Mouse (Mus musculus) cortical plate, adult 2 months (tissue): Measurements from ENCODE around the gene Cpeb1. TPM values are rescaled to one million over a fixed set of nuclear protein-coding genes. Genes with fewer than 3 reads are reported as not detected.
A peak's percentile ranks its signal among the peaks of the same experiment; 100 is the strongest.

Experiments
- H3K27ac ChIP-seq: fragments of 200-500 bp; 2 replicates; pipeline ENCODE4 v1.5.1; 2012; ENCODE audit warnings: low read length, control low read depth, inconsistent platforms; ENCODE audit not compliant: insufficient read depth
- H3K4me1 ChIP-seq: fragments of 200-500 bp; 2 replicates; pipeline ENCODE4 v1.6.1; 2011; ENCODE audit warnings: low read length; ENCODE audit not compliant: control insufficient read depth, insufficient read depth
- H3K4me3 ChIP-seq: fragments of 200-500 bp; 2 replicates; pipeline ENCODE4 v1.5.1; 2011; ENCODE audit warnings: mild to moderate bottlenecking, low read length, control low read depth; ENCODE audit not compliant: insufficient read depth
- CTCF ChIP-seq: fragments of 200-500 bp; IDR thresholded peaks from 2 replicates; pipeline ENCODE4 v1.5.1; 2011; ENCODE audit warnings: mild to moderate bottlenecking, control low read depth, low read length; ENCODE audit not compliant: insufficient read depth; ENCODE audit errors: extremely low read depth
- POLR2A ChIP-seq: fragments of 200-500 bp; IDR thresholded peaks from 2 replicates; pipeline ENCODE4 v1.6.1; 2011; ENCODE audit warnings: mild to moderate bottlenecking, low read length, control low read depth; ENCODE audit not compliant: insufficient read depth; ENCODE audit errors: extremely low read depth
- polyA plus RNA-seq: library from polyadenylated mRNA; depleted of rRNA; stranded (reverse); fragments of >200 nt; gene quantifications from 2 replicates; pipeline ENCODE4 v1.2.3, GENCODE M21; 2012

Cpeb1 gene
- polyA plus RNA-seq, 1 experiment: 128 TPM

DNA sequence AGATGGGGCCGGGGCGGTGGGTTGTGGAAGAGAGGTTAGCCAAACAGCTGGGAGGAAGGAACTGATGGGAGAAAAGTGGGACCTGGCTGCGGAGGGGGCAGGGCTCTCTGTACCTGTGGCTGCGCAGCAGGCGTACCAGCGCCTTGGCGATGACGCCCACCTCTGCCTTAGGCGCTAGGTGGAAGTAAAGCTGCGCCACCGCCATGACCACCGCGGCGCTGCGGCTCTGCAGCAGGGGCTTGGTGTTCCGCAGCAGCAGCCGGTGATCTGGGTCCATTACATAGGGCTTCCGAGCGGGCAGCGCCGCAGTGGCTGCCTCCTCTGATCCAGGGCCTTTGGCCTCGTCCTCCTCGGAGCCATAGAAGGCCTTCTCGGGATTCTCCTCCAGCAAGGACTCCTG is 21.6 kb upstream of the Cpeb1 start:
- TF ChIP-seq CTCF (no peak), POLR2A (no peak)
- no peak overlapping the region for H3K4me3 ChIP-seq
- H3K27ac ChIP-seq: no peak overlapping the region
- no peaks in the 10 kb centered on the region for H3K4me1 ChIP-seq

DNA sequence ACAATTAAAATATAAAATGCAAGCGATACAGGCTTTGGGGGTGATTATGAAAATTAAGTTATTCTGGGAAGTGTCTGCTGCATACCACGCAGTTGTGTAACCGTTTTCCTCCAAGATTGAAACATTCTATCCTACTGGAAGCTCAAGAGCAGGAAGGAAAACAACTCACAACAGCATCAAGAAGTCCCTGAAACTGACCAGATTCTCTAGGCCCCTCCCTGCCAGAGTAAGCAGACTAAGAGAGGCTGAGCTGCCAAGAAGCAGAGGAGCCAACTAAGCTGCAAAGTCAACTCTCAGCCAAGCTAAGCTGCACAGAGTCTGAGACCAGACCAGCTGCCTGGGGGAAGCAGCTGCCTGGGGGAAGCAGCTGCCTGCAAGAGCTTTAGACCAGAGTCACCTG is 20.0 kb upstream of the Cpeb1 start:
- H3K27ac ChIP-seq: no peak overlapping the region
- H3K4me3 ChIP-seq: no peak overlapping the region
- H3K4me1 ChIP-seq: no peaks in the 10 kb centered on the region
- TF ChIP-seq CTCF: no peak
- no peak for TF ChIP-seq POLR2A

DNA sequence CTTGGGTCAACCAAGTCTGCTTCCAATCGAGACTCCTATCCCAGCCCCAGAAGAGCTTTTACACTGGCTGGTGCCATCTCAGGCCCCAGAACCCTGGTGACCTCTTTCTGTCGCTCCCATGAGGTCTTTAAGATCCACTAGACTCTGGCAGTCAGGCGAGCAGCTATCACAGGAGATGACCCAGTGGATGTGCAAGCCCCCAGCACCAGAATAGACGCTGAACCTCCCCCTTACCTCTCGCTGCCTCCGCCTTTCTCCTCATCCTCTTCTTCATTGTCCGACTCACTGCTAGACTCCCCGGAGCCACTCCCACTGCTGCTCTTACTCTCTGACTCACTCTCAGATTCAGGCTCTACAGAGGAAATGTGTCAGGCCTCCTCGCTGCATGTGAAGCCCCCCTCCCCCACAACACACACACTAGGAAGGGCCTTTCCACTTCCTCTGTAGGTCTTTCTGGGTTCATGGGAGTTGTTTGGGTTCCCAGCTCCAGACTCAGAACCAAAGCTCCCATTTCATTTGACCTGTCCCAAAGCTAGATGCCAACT is 9.7 kb upstream of the Cpeb1 start:
- Histone ChIP-seq H3K4me1 (peaks cover 3% of the 10 kb centered on the region), H3K4me3 (no peak overlapping the region), H3K27ac (no peak overlapping the region)
- TF ChIP-seq POLR2A (no peak), CTCF (no peak)

DNA sequence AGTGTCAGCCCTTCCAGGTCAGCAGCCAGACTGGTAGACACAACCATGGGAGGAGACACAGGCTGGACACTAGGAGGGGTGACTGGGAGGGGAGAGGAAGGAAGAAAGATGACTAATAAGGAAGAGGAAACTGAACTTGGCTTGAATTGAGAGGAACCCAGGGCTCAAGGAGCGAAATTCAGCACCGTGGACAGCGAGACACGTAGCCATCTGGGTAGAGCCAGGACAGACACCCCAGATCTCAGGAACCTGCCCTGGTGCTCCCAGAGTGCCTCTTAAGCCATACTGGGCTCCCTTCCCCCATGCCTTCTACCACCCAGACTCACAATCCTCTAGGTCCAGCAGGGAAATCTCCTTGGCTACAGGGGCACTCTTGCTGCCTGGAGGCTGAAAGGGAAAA is 8.9 kb upstream of the Cpeb1 start:
- no peak overlapping the region for H3K27ac ChIP-seq
- no peak for TF ChIP-seq POLR2A
- TF ChIP-seq CTCF: no peak
- H3K4me1 ChIP-seq: peaks cover 3% of the 10 kb centered on the region
- no peak overlapping the region for H3K4me3 ChIP-seq

DNA sequence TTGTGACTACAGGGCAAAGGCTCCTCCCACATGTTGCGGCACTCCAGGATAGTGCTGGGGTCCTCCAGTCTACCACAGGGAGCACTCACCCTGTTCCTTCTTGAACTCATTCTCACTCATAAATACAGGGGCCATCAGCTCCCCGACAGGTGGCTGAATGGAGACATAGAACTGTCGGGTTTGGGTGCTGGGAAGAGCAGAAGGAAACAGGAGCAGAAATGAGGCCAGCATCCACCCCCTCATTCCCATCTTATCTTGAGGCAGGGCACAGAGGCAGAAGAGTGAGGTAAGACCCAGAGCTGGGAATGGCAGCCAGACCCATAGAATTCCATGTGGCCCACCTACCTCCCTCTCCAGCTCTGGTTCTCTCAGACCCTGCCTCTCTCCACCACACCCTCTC is 7.5 kb upstream of the Cpeb1 start:
- Histone ChIP-seq H3K4me1 (peaks cover 3% of the 10 kb centered on the region), H3K4me3 (no peak overlapping the region), H3K27ac (no peak overlapping the region)
- TF ChIP-seq POLR2A (no peak), CTCF (no peak)

DNA sequence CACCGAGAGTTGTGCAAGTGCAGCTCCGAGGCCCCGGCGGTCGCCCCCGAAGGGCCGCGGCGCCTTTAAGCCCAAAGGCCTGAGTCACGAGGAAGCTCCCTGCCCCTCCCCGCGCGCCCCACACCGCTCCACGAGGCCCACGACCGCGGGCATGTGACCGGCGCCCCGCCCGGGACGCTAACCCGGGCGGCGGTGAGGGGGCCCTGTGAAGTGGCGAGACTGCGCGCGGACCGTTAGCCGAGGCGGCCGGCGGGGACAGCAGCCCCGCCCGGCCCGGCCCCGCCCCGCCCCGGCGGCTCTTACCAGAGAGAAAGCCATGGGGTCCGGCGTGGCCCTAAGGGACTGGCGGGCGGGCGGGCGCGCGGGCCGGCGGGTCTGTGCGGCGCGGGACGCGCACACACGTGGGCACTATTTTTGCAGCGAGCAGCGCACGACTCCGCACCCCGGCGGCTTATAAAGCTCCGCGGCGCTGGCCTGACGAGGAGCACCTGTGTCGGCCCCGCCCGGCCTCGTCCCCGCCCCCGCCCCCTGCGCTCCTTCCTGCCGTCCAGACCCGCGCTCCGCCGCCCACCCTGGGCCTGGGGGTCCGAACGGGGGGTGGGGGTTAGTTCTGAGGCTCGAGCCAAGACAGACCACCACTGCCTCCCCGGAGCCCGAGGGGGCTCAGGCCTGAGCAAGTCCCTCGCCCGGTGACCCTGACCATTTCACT is 780 bp downstream of the Cpeb1 start:
- Histone ChIP-seq H3K4me1 (0 out of 2 replicates have a peak, but pooled peaks cover 2% of the 10 kb centered on the region), H3K4me3 (peak overlapping the region; percentile 38), H3K27ac (no peak overlapping the region)
- TF ChIP-seq POLR2A (no peak), CTCF (no peak)

GRCm38 (mm10) chr7:81453443-81454274 is 1.6 kb downstream of the Cpeb1 start:
- Histone ChIP-seq H3K27ac (peak overlapping the region; percentile 53; the same call in 1 of the 2 replicates), H3K4me1 (0 out of 2 replicates have a peak, but pooled peaks cover 2% of the 10 kb centered on the region), H3K4me3 (peak overlapping the region; percentile 38)
- TF ChIP-seq POLR2A: no peak
- no peak for TF ChIP-seq CTCF

- TF ChIP-seq CTCF (no peak), POLR2A (no peak)
- H3K27ac ChIP-seq: peak overlapping the region; percentile 41; the same call in 1 of the 2 replicates
- H3K4me1 ChIP-seq: 0 out of 2 replicates have a peak, but pooled peaks cover 2% of the 10 kb centered on the region
- H3K4me3 ChIP-seq: peak overlapping the region; percentile 38
Observed at GRCm38 (mm10) chr7:81452971-81453441, 2.3 kb downstream of the Cpeb1 start.

GRCm38 (mm10) chr7:81398957-81399356 is 56.3 kb downstream of the Cpeb1 start:
- Histone ChIP-seq H3K27ac (no peak overlapping the region), H3K4me1 (no peaks in the 10 kb centered on the region), H3K4me3 (no peak overlapping the region)
- no peak for TF ChIP-seq POLR2A
- TF ChIP-seq CTCF: peak; percentile 47
